Mouse (Mus musculus): Measurements from ENCODE around the gene Vps26c.

- no peak for TF ChIP-seq CTCF (IDR thresholded peaks at IDR 0.05; ENCODE audit: borderline replicate concordance, extremely low read depth, insufficient read depth, insufficient read length)
- TF ChIP-seq POLR2A (IDR thresholded peaks at IDR 0.05; ENCODE audit: borderline replicate concordance, extremely low read depth, insufficient read depth, insufficient read length, poor library complexity, severe bottlenecking) = no peak
Observed at GRCm38 (mm10) chr16:94572422-94572821, 45.8 kb upstream of the Vps26c start.
